Mouse (Mus musculus) hematopoietic stem cell, adult 5-6 weeks (primary cell): ENCODE results near the gene Olfr869. TPM values are rescaled to one million over a fixed set of nuclear protein-coding genes. Genes with fewer than 3 reads are reported as not detected.

ENCODE experiments used
- ATAC-seq, 2 experiments: fragments of 125-278 bp in 1 of 2; replicated peaks in 1 of 2; 2 replicates each; pipeline ENCODE4 v1.8.0; 2016 to 2017; ENCODE audit warnings: inconsistent platforms in 2 of 2, mild to moderate bottlenecking in 2 of 2, moderate number of reproducible peaks in 2 of 2, low read depth in 1 of 2, moderate TSS enrichment in 1 of 2; ENCODE audit not compliant: low FRiP score in 2 of 2, poor library complexity in 2 of 2, severe bottlenecking in 2 of 2, insufficient read depth in 1 of 2, low TSS enrichment in 1 of 2
- total RNA-seq: library from RNA; stranded (forward); fragments of 172-1452, 232-1000 nt; gene quantifications from 2 replicates; pipeline ENCODE4 v1.2.3, GENCODE M21; 2017

Olfr869 gene
- total RNA-seq, result not detected in 2 replicates

DNA sequence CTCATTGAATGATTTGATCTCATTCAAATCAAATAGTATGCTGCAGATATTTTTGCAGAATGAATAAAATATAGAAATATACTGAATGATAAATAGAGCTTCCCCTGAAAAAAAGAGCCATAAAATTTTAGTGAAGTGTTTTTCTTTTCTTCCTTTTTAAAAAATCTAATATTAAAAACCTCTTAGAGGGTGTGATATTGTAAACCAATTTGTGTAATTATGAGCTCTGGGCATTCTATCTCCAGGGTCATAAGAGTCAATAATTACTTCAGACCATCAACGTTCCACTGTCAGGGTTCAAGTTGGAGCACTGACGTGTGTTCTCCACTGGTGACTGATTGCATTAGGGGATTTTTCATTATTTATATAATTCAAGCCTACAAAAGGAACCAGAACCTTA, at the start of gene Olfr869:
Gene Olfr869, plus strand, starts transcription at position 301 of the 400 bp plus-strand sequence.
- ATAC-seq, result no peak

DNA sequence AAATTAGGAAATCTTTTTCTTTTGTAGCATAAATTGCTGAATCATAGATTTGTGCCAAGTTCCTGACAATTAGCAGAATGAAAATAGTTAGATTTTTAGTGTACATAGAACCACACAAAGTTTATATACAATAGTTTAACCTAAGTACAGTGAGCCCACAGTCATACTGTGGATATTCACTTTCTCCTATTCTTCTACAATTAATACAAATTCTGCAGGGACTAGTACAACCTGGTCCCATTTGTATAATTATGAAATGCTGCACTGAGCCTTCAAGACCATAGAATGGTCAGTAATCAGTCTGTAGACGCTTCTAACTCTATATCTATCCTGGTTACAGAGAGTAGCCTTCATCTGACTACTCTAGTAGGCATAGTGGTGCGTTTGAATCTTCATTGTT, 30.5 kb upstream of the Olfr869 start, which contains the start of gene Olfr868:
Gene Olfr868, plus strand, starts transcription at position 301 of the 400 bp plus-strand sequence.
- no peak for ATAC-seq

DNA sequence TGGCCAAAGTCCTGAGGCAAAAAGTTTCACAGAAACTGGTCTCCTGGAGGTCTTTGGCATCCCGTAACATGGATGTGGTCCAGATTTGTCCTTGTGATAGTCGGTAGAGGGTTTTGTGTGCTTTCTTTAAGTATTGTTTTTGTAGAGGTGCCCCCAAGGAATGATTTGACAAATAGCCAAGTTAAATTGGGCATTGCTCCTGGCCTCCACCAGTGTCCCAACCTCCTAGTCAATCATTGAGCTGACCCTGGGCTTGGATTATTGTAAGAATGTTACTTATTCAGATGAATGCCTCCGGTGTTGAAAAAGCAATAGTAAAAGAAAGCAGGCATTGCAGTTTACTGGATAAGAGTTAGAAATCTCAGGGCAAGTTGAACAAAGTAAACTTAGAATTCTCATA, 20.9 kb downstream of the Olfr869 start:
- no peak for ATAC-seq

DNA sequence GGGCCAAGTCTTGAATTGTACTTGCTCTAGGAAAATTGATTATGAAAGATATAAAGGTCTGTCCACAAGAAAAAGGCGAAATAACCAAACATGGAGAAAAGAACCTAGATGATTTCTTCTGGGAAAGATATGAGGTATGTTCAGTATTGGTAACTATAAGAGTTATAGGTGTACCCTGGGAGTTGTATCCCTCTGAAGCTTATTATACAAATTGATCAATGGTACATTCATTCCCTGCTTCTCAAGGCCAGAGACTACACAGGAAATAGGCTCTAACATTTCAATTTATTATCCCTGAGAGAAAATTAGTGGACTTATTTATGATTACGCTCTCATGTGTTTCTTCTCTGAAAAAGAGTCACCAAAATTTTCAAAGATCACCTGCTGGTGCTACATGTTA, 45.1 kb downstream of the Olfr869 start, which contains the start of gene Olfr870:
Gene Olfr870, minus strand, starts transcription at position 101 of the 400 bp plus-strand sequence.
- ATAC-seq, result no peak

DNA sequence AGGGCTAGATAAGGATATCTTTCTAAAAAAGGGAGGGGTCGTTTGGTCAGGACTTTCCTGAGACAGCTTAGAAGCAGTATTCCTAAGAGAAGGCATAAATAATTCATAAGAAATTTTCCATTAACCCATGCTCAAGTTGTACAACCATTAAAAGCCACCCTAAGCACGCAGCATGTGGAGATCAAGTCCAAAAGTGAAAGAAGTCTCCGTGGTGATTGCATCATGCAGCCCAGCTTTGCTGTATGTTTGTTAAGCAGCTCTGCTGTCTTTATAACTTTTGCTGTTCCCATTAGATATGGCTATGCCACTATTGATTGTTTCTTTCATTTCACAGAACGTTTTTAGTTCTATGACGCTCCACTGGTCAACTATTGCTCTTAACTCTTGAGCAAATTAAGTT, 50.7 kb downstream of the Olfr869 start:
- no peak for ATAC-seq

Other genes with a start within 250 kb of the Olfr869 start
- not detected in 2 replicates for gene Olfr862, start 241.0 kb upstream of the Olfr869 start, total RNA-seq
- gene Olfr77, start 212.1 kb upstream of the Olfr869 start, total RNA-seq, result 0.20 and 0.31 TPM in 2 replicates
- gene Olfr866, start 101.0 kb upstream of the Olfr869 start, total RNA-seq, result not detected in 2 replicates
- not detected in 2 replicates for gene Olfr867, start 71.4 kb upstream of the Olfr869 start, total RNA-seq
- gene Olfr868, start 30.4 kb upstream of the Olfr869 start, total RNA-seq, result not detected in 2 replicates
- not detected in 2 replicates for gene Olfr870, start 45.0 kb downstream of the Olfr869 start, total RNA-seq
- not detected in 2 replicates for gene Olfr871, start 83.2 kb downstream of the Olfr869 start, total RNA-seq
- gene Olfr872, start 108.1 kb downstream of the Olfr869 start, total RNA-seq, result not detected in 2 replicates
- gene Olfr39, start 153.3 kb downstream of the Olfr869 start, total RNA-seq, result not detected in 2 replicates
- gene Olfr873, start 169.5 kb downstream of the Olfr869 start, total RNA-seq, result not detected in 2 replicates
- not detected in 2 replicates for gene Olfr18, start 207.1 kb downstream of the Olfr869 start, total RNA-seq